Mouse (Mus musculus): ENCODE results near the gene Zdhhc23. TPM values are rescaled to one million over a fixed set of nuclear protein-coding genes. Genes with fewer than 3 reads are reported as not detected.

Zdhhc23 gene
- total and polyA plus RNA-seq, 3 experiments, result 3.8 to 53.3 (median 7.8) TPM

- no peak for TF ChIP-seq UBTF (IDR thresholded peaks at IDR 0.05; ENCODE audit: borderline replicate concordance, insufficient read depth, low read depth, low read length)
- no peak for TF ChIP-seq NRF1 (IDR thresholded peaks at IDR 0.05; ENCODE audit: insufficient read depth, low read depth, low read length, poor library complexity, severe bottlenecking)
- TF ChIP-seq EP300 (IDR thresholded peaks at IDR 0.05; ENCODE audit: low read depth in 1 of 2, low read length in 2 of 2), result no peak
- no peak for TF ChIP-seq MAZ (IDR thresholded peaks at IDR 0.05; ENCODE audit: low read depth, low read length)
- TF ChIP-seq ZNF384 (IDR thresholded peaks at IDR 0.05; ENCODE audit: low read depth, low read length), result no peak
- no peak for TF ChIP-seq ZKSCAN1 (IDR thresholded peaks at IDR 0.05; ENCODE audit: low read depth, low read length)
- TF ChIP-seq POLR2AphosphoS2 (IDR thresholded peaks at IDR 0.05; ENCODE audit: low read length), result no peak
- no peak for TF ChIP-seq E2F4 (IDR thresholded peaks at IDR 0.05; ENCODE audit: borderline replicate concordance, low read depth, low read length)
- no peak overlapping the region for H3K9ac ChIP-seq (ENCODE audit: control insufficient read depth, low read depth, low read length, poor library complexity, severe bottlenecking)
Measured at GRCm38 (mm10) chr16:43963780-43964179, 15.8 kb downstream of the Zdhhc23 start.

GRCm38 (mm10) chr16:43963291-43963690, 16.3 kb downstream of the Zdhhc23 start:
- Histone ChIP-seq H3K79me2 (ENCODE audit: control insufficient read depth, insufficient read depth, low read length, poor library complexity) (no peaks in the 10 kb centered on the region), H3K4me1 (ENCODE audit: control insufficient read depth in 1 of 2, insufficient read depth in 2 of 2, low read length in 2 of 2) (no peaks in the 10 kb centered on the region), H3K27ac (ENCODE audit: control insufficient read depth, low read depth, low read length) (no peak overlapping the region), H3K9ac (ENCODE audit: control insufficient read depth, low read depth, low read length, poor library complexity, severe bottlenecking) (no peak overlapping the region), H3K36me3 (ENCODE audit: control insufficient read depth in 1 of 2, insufficient read depth in 2 of 2, low read length in 2 of 2) (no peaks in the 10 kb centered on the region), H3K27me3 (ENCODE audit: control insufficient read depth in 1 of 2, insufficient read depth in 2 of 2, low read length in 2 of 2) (no peaks in the 10 kb centered on the region), H3K4me3 (ENCODE audit: control insufficient read depth in 1 of 2, insufficient read depth in 1 of 2, low read depth in 2 of 2, low read length in 2 of 2) (no peak overlapping the region), H3K9me3 (replicated peaks; ENCODE audit: insufficient read depth, low read length) (no peaks in the 10 kb centered on the region)
- TF ChIP-seq JUND (IDR thresholded peaks at IDR 0.05; ENCODE audit: low read depth, low read length) (no peak), RAD21 (IDR thresholded peaks at IDR 0.05; ENCODE audit: low read depth, low read length) (no peak), MAZ (IDR thresholded peaks at IDR 0.05; ENCODE audit: low read depth, low read length) (no peak), GABPA (IDR thresholded peaks at IDR 0.05; ENCODE audit: low read depth, low read length) (no peak), TBP (IDR thresholded peaks at IDR 0.05; ENCODE audit: low read depth, low read length) (no peak), ZNF384 (IDR thresholded peaks at IDR 0.05; ENCODE audit: low read depth, low read length) (no peak), ZKSCAN1 (IDR thresholded peaks at IDR 0.05; ENCODE audit: low read depth, low read length) (no peak), ZC3H11A (IDR thresholded peaks at IDR 0.05; ENCODE audit: low read depth, low read length) (no peak), MAX (IDR thresholded peaks at IDR 0.05; ENCODE audit: low read length) (no peak), SIN3A (IDR thresholded peaks at IDR 0.05; ENCODE audit: low read length) (no peak), TAL1 (IDR thresholded peaks at IDR 0.05; ENCODE audit: low read length) (no peak), USF2 (IDR thresholded peaks at IDR 0.05; ENCODE audit: borderline replicate concordance in 1 of 2, insufficient read depth in 1 of 2, low read depth in 1 of 2, low read length in 2 of 2) (no peak), USF1 (IDR thresholded peaks at IDR 0.05; ENCODE audit: low read depth, low read length) (no peak), NRF1 (IDR thresholded peaks at IDR 0.05; ENCODE audit: insufficient read depth, low read depth, low read length, poor library complexity, severe bottlenecking) (no peak), ELF1 (IDR thresholded peaks at IDR 0.05; ENCODE audit: low read depth, low read length) (no peak), BHLHE40 (IDR thresholded peaks at IDR 0.05; ENCODE audit: borderline replicate concordance, low read depth, low read length) (no peak), MAFK (IDR thresholded peaks at IDR 0.05; ENCODE audit: borderline replicate concordance, low read depth, low read length) (no peak), KAT2A (conservative IDR thresholded peaks at IDR 0.05; ENCODE audit: low read depth, low read length) (no peak)
- no peak for DNase-seq (ENCODE audit: low read depth, low spot score)

More at GRCm38 (mm10) chr16:43963780-43964179, 15.8 kb downstream of the Zdhhc23 start:
- Histone ChIP-seq H3K9me3 (replicated peaks; ENCODE audit: insufficient read depth, low read length) (no peaks in the 10 kb centered on the region), H3K4me1 (ENCODE audit: control insufficient read depth in 1 of 2, insufficient read depth in 2 of 2, low read length in 2 of 2) (peaks cover 0 to under 1% of the 10 kb centered on the region in 2 experiments; a peak in 1 of 4 replicates), H3K4me3 (ENCODE audit: control insufficient read depth in 1 of 2, insufficient read depth in 1 of 2, low read depth in 2 of 2, low read length in 2 of 2) (no peak overlapping the region), H3K27me3 (ENCODE audit: control insufficient read depth in 1 of 2, insufficient read depth in 2 of 2, low read length in 2 of 2) (no peaks in the 10 kb centered on the region), H3K27ac (ENCODE audit: control insufficient read depth, low read depth, low read length) (no peak overlapping the region), H3K79me2 (ENCODE audit: control insufficient read depth, insufficient read depth, low read length, poor library complexity) (no peaks in the 10 kb centered on the region), H3K36me3 (ENCODE audit: control insufficient read depth in 1 of 2, insufficient read depth in 2 of 2, low read length in 2 of 2) (no peaks in the 10 kb centered on the region)
- no peak for DNase-seq (ENCODE audit: low read depth, low spot score)
